Mouse (Mus musculus) megakaryocyte, embryonic 14.5 days (primary cell): ENCODE data around the gene Large2. TPM values are rescaled to one million over a fixed set of nuclear protein-coding genes. Genes with fewer than 3 reads are reported as not detected.
"Not testable (repeated sequence)": the region's sequence is repeated elsewhere in the genome, so short reads cannot be mapped to it uniquely, and the experiment has no call there.

Experiments
- H3K27me3 ChIP-seq: replicated peaks from 2 replicates; pipeline ENCODE3; 2012; ENCODE audit warnings: inconsistent platforms
- H3K36me3 ChIP-seq: replicated peaks from 2 replicates; pipeline ENCODE3; 2012; ENCODE audit warnings: low read length, inconsistent platforms, mixed read lengths
- H3K4me1 ChIP-seq: 2 replicates; pipeline ENCODE4 v1.6.1; 2012; ENCODE audit warnings: inconsistent platforms
- H3K4me3 ChIP-seq: replicated peaks from 2 replicates; pipeline ENCODE3; 2012; ENCODE audit warnings: moderate library complexity, mild to moderate bottlenecking, inconsistent platforms
- H3K9me3 ChIP-seq: 2 replicates; pipeline ENCODE4 v1.6.1; 2012; ENCODE audit warnings: inconsistent platforms
- FLI1 ChIP-seq: IDR thresholded peaks from 2 replicates; pipeline ENCODE4 v1.6.1; 2012; ENCODE audit warnings: low read length, inconsistent platforms, mixed read lengths
- GATA1 ChIP-seq: IDR thresholded peaks from 3 replicates; pipeline ENCODE4 v1.6.1; 2012; ENCODE audit warnings: mixed read lengths, low read length, inconsistent platforms, borderline replicate concordance
- polyA plus RNA-seq: library from polyadenylated mRNA; stranded (reverse); fragments of >175 nt; gene quantifications from 2 replicates; pipeline ENCODE4 v1.2.3, GENCODE M21; 2012; ENCODE audit warnings: low replicate concordance; ENCODE audit not compliant: insufficient read depth

Gene Large2
- polyA plus RNA-seq, 1 experiment: not detected

DNA sequence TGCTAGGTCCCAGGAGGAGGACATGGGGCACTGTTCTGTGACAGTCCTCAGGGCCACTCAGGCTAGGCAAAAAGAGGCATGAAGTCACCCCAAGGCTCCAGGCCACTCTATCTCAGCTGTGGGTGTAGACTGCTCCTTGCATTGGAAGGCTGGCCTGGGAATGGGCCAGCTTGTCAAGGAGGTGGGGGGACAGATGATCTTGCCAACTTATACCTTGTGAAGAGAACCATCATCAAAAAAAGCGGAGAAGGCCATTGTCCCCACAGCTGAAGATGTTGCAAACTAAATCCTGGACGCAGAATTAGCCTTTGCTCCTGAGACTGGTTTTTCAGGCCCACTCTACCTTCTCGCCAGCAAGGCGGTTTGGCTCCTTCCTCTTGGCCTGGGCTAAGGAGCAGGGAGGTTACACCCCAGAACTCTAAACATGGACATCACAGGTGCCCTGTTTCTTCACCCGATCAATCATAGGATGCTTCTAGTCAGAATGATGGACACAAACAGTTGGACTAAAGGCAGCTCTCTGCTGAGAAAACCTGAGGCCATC lies 29.2 kb upstream of the Large2 start:
- peaks cover 25% of the 10 kb centered on the region for H3K4me1 ChIP-seq
- no peak overlapping the region for H3K4me3 ChIP-seq
- TF ChIP-seq GATA1 (no peak), FLI1 (no peak)
- peaks cover 60% of the 10 kb centered on the region for H3K36me3 ChIP-seq
- peaks cover 11% of the 10 kb centered on the region for H3K9me3 ChIP-seq
- peaks cover 35% of the 10 kb centered on the region for H3K27me3 ChIP-seq

DNA sequence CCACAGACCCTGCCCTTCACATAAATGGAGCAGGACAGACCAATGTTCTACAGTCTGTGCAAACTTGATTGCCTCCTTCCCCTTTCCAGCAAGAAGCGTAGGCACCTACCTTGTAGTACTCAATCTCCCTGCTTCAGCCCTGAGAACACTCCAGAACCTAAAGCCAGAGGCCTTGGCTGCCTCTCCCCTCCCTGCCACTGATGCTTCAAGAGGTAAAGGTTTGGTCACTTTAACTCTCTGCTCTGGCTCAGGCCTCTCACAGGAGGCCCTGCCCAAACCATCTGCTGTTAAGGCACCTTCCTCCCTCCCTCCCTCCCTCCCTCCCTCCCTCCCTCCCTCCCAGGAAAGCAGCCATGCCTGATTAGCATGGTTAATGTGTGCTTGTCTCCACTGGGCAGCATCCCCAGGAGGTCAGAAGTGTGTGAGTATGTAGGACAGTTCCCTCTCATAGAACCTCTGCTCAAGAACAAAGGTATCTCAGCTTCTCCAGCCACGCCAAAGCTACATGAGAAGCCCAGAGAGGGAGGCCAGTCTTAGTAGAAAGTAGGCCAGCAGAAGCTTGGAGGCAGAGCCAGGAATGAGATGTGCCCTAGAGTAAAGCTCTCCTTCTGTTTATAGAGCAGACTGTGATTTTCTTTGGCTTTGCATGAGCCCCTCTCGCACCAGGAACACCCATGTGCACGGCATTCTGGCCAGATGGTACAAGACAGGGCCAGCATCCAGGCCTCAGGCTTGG lies 28.1 kb upstream of the Large2 start:
- Histone ChIP-seq H3K9me3 (peaks cover 11% of the 10 kb centered on the region), H3K36me3 (peaks cover 49% of the 10 kb centered on the region), H3K27me3 (peaks cover 42% of the 10 kb centered on the region), H3K4me3 (no peak overlapping the region), H3K4me1 (peaks cover 25% of the 10 kb centered on the region)
- no peak for TF ChIP-seq GATA1
- no peak for TF ChIP-seq FLI1

DNA sequence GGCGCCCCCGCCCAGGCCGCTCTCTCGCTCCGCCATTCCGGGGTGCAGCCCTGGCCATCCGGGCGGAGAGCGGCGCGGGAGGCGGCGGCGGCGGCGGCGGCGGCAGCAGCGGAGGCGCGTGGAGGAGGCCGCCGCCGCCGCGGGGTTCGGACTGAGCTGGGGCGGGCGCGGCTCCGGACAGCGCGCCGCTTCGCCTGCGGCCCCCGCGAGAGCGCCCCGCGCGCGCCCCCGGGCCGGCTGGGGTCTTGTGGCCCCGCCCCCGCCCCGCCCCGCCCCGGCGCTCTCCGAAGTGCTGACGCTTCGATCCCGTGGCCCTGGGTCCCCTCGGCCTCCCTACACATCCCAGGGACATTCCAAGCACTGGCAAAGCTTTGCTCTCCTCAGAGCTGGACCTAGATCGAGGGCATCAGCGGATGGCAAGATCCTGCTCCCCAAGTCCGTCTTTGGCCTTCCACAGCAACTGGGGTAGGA lies 26.5 kb upstream of the Large2 start, which contains the start of gene Mapk8ip1:
Gene Mapk8ip1, minus strand, starts transcription at position 173 of the 471 bp plus-strand sequence.
- no peak for TF ChIP-seq FLI1
- no peak for TF ChIP-seq GATA1
- Histone ChIP-seq H3K4me1 (peaks cover 25% of the 10 kb centered on the region), H3K27me3 (peaks cover 59% of the 10 kb centered on the region), H3K9me3 (peaks cover 11% of the 10 kb centered on the region), H3K4me3 (peak within 1 kb of the TSS; percentile 87), H3K36me3 (peaks cover 33% of the 10 kb centered on the region)

DNA sequence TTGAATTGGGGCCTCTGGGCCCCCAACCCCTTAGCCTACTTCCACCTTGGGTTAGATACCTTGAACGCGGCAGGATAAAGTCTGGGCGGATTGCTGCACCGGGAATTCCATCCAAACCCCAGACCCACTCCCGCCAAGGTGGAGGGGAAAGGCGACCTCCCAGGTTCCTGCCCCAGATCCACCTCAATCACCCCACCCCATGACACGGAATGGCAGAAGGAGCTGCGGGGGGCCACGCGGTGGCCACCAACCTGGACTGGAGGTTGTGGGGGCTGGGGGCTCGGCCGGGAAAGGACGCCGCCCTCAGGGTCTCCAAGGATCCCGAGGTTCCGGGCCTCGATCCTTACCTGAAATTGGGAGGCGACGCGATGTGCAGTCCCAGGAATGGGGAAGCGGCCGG lies 26.0 kb upstream of the Large2 start:
- peaks cover 63% of the 10 kb centered on the region for H3K27me3 ChIP-seq
- peak overlapping the region; percentile 87 for H3K4me3 ChIP-seq
- H3K9me3 ChIP-seq: peaks cover 11% of the 10 kb centered on the region
- H3K4me1 ChIP-seq: peaks cover 25% of the 10 kb centered on the region
- no peak for TF ChIP-seq FLI1
- no peak for TF ChIP-seq GATA1
- H3K36me3 ChIP-seq: peaks cover 28% of the 10 kb centered on the region

DNA sequence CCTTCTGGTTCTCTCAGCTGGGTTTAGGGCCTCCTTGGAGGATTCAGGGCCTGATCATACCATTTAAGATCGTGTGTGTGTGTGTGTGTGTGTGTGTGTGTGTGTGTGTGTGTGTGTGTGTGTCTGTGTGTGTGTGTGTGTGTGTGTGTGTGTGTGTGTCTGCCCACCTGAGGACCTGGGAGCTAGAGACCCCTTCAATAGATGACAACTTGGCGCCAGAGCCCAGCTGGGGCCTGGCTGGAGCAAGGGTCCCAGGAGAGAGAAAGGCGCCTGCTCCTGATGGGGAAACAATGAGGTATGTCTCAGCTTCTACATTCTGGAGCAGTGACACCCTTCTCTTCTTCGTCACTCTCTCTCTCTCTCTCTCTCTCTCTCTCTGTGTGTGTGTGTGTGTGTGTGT lies 25.2 kb upstream of the Large2 start:
- Histone ChIP-seq H3K36me3 (peaks cover 20% of the 10 kb centered on the region), H3K4me1 (peaks cover 25% of the 10 kb centered on the region), H3K9me3 (peaks cover 11% of the 10 kb centered on the region), H3K27me3 (peaks cover 71% of the 10 kb centered on the region)
- H3K4me3 ChIP-seq: not testable (repeated sequence)

DNA sequence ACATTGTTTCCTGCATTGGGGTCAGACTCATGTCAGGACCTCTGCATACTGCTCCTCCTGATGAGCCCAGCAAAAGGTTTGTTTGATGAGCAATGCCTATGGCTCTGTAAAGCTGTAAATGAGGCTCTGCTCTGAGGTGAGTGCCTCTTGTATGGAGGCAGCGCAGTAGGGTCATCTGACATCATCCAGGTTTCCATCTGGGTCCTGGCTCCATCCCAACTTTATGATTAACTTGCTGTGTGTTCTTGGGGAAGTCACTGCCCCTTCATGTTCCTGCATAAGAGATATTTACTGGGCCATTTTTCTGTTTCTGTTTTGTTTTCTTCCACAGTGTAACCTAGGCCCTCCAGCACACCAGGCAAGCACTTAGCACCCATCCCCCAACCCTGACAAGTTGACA lies 22.8 kb upstream of the Large2 start:
- peaks cover 25% of the 10 kb centered on the region for H3K4me1 ChIP-seq

GRCm38 (mm10) chr2:92395535-92395934 lies 20.9 kb upstream of the Large2 start:
- Histone ChIP-seq H3K4me3 (no peak overlapping the region), H3K4me1 (peaks cover 22% of the 10 kb centered on the region), H3K27me3 (peaks cover 95% of the 10 kb centered on the region), H3K36me3 (no peaks in the 10 kb centered on the region), H3K9me3 (peaks cover 4% of the 10 kb centered on the region)
- no peak for TF ChIP-seq FLI1
- TF ChIP-seq GATA1: no peak

More for the DNA sequence above, 22.8 kb upstream of the Large2 start:
- H3K36me3 ChIP-seq: no peaks in the 10 kb centered on the region
- H3K27me3 ChIP-seq: peaks cover 93% of the 10 kb centered on the region
- TF ChIP-seq GATA1 (no peak), FLI1 (no peak)
- H3K4me3 ChIP-seq: no peak overlapping the region
- H3K9me3 ChIP-seq: peaks cover 11% of the 10 kb centered on the region

DNA sequence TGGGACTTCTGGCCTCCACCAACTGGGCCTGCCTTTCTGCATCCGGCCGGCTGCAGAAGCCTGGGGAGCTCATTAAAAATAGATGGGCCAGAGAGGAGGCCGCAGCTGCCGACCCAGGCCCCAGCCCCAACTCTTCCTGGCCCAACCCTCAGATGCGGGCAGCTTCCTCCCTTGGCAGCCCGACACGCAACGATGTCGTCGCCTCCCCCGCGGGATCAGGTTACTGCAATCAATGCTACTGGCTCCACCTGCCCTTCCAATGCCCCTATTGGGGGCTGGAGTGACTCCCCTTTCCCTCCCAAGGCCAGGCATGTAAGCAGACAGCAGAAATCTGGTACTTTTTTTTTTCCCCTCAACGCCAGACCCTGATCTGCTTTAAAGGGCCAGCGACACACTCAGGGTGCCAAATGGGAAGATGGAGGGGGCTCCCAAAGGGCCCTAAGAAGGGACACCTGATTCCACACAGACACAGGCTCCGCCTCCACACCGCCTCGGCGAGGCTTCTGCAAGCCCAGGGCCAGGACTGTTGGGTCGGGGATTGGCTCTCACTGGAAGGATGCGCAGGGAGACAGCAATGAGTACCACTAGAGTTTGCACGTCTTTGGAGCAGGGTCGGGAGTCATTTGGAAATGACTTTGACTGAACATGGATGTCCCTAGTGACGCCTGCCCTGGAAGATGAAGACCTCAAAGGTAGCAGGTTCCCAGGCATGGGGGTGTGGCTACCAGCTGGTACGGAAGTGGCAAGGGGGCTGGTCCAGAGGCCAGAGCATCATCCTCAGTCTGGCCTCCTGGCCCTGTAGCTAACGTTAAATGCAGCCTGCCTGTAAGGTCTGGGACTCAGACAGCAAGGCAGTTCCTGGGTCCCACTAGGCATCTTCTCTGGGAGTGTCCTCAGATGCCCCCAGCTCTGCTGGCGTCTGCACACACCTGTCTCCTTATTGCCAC lies 17.9 kb upstream of the Large2 start:
- TF ChIP-seq FLI1: no peak
- TF ChIP-seq GATA1: no peak
- H3K4me1 ChIP-seq: peaks cover 35% of the 10 kb centered on the region
- H3K27me3 ChIP-seq: peaks cover 100% of the 10 kb centered on the region
- H3K9me3 ChIP-seq: no peaks in the 10 kb centered on the region
- H3K36me3 ChIP-seq: no peaks in the 10 kb centered on the region
- H3K4me3 ChIP-seq: peak overlapping the region; percentile 3

DNA sequence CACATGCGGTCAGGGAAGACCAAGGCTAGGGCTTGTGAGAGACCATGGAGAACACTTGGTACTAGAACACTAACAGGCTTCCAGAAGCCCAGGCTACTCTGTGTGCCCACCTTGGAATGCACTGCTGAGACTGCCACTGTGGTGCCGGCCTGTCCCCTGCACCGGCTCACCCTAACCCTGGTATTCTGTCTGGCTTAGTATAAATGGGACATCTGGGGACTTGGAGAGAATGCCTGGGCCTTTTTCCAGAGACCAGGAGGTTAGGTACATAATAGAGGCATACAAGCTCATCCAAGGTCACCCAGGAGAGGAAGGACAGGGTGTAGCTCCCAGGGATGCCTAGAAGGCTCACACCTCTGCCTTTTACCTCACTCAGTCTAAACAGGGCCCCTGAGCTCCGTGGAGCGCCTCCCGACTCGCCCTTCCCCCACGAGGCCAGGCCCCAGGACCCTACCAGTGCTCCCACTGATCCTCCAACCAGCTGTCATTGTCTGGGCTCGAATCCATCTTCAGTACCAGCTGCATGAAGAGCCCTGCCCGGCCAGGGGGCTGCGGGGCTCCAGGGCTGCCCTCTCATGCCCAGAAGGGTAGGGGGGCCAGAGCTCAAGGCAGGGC lies 17.1 kb upstream of the Large2 start:
- Histone ChIP-seq H3K4me1 (peaks cover 35% of the 10 kb centered on the region), H3K27me3 (peaks cover 100% of the 10 kb centered on the region), H3K9me3 (no peaks in the 10 kb centered on the region), H3K4me3 (no peak overlapping the region), H3K36me3 (no peaks in the 10 kb centered on the region)
- no peak for TF ChIP-seq GATA1
- TF ChIP-seq FLI1: no peak

GRCm38 (mm10) chr2:92391116-92391515 lies 16.4 kb upstream of the Large2 start:
- no peaks in the 10 kb centered on the region for H3K9me3 ChIP-seq
- H3K4me1 ChIP-seq: peaks cover 35% of the 10 kb centered on the region
- peaks cover 99% of the 10 kb centered on the region for H3K27me3 ChIP-seq
- H3K4me3 ChIP-seq: no peak overlapping the region
- TF ChIP-seq FLI1 (no peak), GATA1 (no peak)
- H3K36me3 ChIP-seq: no peaks in the 10 kb centered on the region
